Mouse (Mus musculus) left cerebral cortex, adult 11 months (tissue): ENCODE data around the gene Cd59a.
"Not testable (repeated sequence)": the region's sequence is repeated elsewhere in the genome, so short reads cannot be mapped to it uniquely, and the experiment has no call there.

ENCODE experiments used
- DNase-seq: peaks from one replicate; pipeline ENCODE4 v3.0.0; 2022; ENCODE audit warnings: low spot score

Cd59a gene

DNA sequence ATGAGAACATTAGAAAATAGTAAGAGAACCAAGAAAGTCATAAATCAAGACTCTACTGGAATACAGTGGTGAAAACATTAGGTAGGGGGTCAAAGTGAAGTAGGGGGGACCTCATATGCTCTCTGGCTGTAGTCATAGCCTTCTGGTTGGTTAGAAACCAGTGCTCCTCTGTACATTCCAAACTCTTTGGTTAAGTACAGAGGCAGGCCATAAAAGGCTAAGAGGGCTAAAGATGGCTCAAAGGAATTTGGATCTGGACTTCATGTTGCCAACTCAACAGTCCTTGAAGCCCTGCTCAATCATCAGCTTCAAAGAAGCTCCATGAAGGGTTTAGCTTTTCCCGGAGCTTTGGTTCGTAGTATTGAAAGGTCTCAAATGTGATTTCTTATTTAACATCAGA lies 13.4 kb downstream of the Cd59a start:
- DNase-seq: not testable (repeated sequence)

DNA sequence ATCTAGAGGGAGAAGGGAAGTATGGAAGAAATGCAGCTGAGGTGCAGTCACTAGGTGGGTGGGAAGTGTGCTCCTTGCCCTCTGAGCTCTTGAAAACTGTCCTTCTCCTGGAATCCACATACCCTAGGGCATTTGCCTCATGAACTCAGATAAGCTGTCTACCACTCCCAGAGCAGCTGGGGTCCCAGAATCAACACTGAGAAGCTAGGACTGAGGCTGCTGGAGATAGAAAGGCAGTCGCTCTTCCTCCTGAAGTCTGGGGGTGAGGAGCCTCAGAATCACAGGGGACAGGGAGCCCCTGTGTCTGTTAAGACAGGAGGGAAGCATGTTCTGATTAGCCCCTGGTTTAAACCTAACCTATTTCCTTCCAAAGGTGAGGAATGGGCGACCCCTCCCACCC lies 13.9 kb downstream of the Cd59a start:
- no peak for DNase-seq

DNA sequence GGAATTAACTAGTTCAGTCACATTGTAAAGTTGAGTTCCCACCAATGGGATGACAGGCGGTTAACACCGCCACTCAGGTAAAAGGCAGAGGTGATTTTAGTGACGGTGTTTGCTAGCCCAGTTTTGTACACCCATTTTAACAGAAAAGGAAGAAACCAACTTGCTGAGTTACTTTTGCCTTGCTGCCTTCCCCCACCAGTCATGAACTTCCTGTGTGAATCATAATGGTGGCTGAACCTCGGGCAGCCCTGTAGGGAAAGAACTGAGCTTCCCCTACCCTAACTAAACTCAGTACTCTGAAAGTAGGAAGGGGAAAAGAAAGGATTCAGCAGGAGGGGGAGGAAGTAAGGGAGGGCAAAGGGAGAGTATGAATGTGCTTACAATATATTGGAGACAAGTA lies 14.4 kb downstream of the Cd59a start:
- DNase-seq: no peak

DNA sequence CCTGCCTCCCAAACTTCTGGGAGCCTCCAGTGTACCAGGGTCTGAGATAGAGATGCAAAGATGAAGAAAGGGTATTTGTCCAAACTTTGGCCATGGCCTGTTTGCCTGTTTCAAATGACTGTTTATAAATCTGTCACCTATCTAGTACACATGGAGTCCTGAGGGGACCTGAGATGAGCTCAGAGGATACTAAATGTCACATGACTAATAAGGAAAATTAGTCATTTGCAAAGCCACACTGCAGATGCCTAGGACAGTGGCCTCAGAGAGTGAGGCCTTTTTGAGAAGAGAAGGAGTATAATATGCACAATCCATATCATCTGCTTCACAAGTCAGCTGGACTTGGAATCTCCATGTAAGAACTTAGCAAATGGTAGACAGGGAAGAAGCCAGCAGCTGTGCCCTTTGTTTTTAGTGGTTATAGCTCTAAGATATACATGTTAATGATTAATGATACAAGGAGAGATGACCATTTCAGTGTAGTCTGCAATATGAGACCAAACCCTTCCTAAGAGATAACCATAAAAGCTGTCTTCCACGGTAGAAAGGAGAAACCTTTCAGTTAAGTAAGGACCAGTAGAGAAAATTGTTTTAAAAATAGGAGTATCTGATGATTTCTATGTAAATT lies 15.7 kb downstream of the Cd59a start:
- not testable (repeated sequence) for DNase-seq

DNA sequence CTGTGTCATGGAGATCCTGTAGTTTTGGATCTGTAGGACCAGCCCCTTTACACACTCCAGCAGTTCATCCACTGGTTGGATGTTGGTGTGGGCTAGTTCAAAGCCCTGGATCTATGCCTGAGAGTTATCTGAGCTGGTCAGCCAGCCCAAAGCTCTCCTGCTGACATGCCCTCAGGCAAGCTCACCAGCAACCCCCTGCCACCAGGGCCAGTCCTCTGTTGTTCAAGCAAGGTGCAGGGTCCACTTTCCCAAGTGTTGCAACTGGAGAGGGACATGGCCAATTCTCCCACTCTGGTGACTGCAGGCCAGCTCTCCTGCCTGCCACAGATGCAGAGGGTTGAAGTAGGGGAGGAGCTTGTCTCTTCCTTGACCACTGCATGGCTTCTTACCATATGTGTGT lies 18.0 kb downstream of the Cd59a start:
- DNase-seq: not testable (repeated sequence)

DNA sequence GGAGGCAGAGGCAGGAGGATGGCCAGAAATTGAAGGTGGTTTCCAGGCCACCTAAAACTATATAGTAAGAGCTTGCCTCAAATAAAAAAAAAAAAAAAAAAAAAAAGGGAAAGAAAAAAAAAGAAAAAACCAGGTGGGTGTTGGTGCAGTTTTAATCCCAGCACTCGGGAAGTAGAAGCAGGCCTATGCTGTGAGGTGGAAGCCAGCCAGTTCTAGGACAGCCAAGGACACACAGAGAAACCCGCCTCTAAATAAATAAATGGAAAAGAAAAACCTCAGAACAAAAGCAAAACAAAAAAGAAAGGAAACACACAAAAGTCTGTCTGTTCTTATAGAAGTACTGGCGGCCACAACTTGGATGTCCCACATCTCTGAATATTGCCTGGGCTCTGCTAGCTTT lies 19.3 kb downstream of the Cd59a start:
- DNase-seq: no peak

DNA sequence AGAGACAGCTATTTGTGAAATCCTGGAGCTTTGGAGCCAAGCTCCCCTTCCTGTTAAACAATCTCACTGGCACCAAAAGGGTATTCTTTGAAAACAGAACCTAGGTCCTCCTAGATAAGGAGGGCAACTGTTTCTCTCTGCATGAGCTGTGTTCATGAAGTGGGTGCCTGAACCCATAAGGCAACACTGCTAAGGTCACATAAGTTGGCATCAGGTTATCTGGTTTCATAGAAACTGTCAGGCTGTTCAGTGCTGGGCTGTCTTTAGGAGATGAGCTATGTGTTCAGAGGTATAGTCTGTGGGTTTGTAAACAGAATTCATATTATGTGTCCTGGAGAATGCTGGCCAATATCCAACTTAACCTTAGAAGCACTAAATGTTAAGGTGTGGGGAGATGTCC lies 21.6 kb downstream of the Cd59a start:
- DNase-seq: not testable (repeated sequence)

DNA sequence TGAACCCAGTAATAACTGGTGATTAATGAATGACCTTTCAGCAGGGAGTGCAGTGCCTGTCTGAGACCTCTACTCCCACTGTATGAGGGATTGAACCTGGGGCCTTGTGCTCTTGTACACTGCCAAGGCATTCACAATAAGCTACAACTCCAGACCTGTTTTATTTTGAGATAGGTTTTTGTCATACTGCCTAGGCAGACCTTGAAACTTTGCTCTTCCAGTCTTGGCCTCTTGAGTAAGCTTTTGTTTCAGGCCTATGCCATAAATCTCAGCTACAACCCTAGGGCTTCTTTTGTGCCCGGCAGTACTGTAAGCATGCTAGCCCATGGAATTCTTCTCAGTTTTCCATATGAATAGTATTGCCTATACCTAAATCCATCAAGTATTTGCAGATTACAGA lies 23.5 kb downstream of the Cd59a start:
- DNase-seq: no peak

DNA sequence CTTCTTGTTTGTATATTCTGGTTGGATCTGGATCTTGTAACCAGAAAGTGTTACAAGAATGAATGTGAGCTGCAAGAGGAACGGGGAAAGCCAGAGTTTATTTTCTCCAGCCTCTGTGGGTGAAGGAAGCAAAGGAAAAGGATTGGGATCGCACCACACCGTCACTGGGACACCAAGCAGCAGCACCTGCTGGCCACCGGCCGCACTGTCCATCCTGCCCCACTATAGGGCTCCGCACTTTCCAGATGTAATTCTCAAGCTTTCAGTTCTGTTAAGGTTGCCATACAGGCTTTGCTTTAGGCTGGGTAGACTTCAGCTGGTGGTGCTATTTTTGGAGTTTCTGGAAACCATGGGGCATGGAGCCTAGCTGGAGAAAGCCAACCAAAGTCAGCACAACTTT lies 24.7 kb downstream of the Cd59a start:
- DNase-seq: no peak

DNA sequence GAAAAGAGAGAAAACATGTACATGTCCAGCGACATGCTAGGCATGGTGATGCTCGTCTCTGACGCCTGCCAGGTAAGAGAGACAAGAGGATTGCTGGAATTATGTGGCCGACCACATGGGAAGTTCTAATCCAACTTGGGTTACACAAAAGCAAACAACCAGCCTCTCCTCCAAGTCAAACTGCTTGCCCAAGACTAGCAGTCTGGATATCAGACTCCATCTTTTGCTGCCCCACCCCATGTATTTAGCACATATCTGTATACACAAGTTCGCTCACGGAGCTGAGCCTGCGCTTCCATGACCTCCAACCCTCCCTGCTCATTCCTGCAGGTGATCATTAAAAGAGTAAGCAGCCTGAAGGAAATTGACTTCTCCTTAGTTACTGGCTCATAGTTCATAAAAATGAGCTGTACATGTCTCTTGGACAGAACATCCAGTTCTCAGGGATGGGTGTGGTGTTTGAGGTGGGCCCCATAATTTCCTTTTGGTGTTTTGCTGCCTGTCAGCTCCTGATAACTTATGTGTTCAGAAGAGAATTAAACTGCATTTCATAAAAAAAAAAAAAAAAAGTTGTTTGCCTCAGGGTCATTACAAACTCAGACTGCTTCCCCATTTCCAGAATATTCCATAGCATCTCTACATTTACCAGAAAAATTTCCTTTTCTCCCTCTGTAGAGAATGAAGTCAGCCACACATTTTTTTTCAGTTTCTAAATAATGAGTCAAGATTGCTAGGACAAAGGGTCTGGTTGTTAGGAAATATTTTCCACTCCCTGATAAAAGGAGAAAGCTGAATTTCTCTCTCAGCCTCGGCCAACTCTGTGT lies 26.3 kb downstream of the Cd59a start:
- no peak for DNase-seq

DNA sequence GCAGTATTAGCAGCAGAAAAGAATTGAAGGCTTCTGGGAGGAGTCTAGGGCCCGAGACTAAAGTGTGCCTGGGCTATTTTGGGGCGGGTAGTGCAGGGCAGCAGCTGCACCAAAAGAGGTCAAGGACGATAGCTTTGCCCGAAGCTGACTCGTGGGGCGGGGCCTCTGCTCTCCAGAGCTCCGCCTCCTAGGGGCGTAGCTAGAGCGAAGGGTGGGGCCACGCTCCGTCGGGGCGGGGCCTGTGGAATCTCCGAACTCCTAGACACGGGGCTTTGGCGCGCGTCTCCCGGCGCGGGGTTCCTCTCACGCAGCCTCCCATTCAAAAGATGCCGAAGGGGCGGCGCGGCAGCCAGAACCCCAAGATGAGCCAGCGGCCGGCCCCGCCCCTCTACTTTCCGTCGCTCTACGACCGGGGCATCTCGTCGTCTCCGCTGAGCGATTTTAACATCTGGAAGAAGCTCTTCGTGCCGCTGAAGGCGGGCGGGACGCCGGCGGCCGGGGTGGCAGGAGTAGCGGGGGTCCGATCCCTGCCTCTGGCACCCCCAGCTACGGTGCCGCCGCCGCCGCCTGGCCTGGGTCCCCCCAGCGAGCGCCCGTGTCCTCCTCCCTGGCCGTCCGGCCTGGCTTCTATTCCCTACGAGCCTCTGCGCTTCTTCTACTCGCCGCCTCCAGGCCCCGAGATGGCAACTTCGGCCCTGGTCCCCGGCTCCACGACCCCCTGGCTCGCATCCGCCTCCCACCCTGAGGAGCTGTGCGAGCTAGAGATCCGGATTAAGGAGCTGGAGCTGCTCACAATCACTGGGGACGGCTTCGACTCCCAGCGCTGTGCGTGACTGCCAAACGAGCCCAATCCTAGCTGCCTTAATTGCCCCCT lies 27.1 kb downstream of the Cd59a start, which contains the start of gene A930018P22Rik:
Gene A930018P22Rik, plus strand, starts transcription at position 265 of the 874 bp plus-strand sequence.
- peak; percentile 84 for DNase-seq

DNA sequence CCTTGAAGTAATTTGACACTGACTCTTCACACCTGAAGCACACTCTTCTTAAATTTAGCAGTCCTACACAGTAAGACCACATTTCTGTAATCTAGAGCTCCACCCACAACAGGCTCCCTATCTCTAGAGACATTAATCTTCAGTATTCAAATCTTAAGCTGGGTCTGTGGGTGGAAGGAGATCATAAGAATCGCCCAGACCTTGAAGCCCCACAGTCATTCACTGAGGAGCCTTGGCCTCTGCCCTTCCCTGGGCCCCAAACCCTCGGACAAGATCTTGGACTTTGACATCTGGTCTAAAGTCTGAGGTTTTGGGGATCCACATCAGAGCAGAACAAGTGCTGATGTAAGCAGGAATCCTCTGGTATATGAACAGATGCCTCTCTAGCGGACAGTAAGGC lies 27.9 kb downstream of the Cd59a start:
- DNase-seq: no peak

DNA sequence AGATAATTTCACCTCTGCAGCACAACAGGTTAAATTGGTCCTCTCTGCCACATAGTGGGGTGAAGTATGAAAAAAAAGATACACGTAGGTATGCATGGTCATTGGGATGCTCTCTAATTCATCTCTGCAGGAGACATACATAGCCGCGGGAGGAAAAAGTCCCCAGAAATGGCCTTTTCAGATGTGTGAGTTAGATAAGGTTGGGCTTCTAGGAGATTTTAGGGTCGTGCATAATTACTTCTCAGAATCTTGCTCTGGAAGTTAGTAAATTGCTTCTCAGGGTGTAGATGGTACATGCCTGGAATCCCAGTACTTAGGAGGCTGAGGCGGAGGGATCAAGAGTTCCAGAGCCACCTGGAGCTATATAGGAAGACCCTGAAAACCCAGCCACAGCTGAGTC lies 28.5 kb downstream of the Cd59a start:
- no peak for DNase-seq

DNA sequence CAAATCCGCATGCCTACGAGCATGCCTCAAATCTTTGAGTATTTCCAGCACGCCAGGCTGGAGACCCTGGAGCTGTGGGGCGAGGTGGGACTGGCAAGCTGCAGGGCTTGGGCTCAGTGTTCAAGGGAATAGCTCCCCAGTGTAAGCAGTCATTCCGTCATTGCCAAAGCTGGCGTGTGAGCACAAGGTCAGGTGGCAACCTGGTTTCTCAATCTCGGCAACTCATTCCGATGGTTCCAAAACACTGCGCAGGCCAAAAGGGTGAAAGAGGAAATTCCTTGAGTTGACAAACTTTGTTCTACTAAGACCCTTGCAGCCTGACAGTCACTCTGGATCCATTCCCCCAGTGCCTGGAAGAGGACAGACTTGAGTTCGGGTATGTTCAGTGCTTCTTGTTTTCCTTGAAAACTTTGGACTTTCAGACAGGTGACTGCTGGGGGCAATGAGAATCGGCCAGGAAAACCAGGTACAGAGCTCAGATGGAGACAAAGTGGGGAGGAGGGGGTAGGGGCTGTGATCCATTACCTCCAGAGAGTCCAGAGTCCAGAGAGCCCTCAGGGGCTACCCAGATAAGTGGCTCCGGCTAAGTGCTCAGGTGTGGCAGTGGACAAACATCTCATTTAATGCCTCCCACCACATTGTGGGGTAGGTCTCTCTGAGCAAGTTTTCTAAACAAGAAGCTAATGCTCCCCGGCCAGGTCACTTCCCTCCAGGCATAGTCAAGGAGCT lies 33.4 kb downstream of the Cd59a start:
- no peak for DNase-seq

DNA sequence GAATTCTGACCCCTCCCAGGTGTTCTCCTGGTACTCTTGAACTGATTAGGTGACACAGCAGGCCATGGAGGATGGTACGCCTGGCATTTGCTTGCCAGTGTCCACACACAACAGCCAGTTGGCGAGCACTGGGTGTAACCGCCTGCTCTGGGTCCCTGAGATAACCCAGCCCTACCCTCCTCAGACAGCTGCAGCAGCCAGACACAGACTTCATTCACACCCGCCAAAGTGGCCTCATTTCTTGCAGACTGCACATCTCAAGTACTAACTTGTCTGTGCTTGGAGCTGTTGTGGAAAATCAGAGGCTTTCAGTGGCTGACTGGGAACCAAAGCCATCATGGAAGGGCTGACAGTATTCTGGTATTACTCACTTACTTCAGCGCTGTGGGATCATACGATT lies 34.6 kb downstream of the Cd59a start:
- no peak for DNase-seq

DNA sequence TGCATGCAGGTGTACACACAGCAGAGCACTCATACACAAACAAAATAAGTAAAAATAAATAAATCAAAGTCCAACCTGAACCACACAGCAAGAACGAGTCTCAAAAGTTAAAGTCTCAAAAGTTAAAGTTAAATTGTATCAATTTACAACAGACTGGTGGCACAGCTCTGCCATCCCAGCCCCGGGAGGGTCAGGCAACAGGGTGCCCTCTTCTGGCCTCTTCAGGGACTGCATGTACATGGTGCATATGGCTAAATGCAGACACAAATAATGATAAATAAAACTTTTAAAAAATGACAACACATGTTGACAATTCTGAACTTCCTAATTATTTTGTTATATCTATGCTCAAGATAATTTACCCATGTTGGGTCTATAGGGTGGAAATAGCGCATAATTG lies 35.4 kb downstream of the Cd59a start:
- DNase-seq: no peak

DNA sequence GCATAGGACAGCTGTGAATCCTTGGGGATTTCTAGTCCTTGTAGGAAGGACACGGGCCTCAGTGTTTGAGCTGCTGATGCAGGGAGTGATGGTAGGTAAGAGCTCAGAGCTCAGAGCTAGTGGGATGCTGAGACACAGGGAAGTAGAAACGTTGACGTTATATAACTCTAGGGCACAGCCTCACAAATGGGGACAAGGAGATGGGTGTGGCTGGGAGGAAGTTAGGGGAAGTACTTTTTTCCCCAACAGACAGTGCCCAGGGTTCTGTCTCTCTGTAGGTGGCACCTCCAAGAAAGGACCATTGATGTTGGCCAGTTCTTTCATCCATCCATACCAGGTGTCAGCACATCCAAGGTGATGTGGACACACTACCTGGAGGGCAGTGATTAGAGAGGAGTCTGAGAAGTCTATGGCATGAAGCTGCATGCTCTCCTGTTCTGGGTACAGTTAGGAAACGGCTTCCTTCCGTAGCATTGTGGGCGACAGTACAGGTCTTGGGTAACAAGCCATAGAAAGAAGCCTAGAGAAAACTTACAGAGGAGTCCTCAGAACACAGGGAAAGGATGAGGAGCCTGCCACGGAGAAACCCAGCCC lies 36.8 kb downstream of the Cd59a start:
- DNase-seq: no peak

DNA sequence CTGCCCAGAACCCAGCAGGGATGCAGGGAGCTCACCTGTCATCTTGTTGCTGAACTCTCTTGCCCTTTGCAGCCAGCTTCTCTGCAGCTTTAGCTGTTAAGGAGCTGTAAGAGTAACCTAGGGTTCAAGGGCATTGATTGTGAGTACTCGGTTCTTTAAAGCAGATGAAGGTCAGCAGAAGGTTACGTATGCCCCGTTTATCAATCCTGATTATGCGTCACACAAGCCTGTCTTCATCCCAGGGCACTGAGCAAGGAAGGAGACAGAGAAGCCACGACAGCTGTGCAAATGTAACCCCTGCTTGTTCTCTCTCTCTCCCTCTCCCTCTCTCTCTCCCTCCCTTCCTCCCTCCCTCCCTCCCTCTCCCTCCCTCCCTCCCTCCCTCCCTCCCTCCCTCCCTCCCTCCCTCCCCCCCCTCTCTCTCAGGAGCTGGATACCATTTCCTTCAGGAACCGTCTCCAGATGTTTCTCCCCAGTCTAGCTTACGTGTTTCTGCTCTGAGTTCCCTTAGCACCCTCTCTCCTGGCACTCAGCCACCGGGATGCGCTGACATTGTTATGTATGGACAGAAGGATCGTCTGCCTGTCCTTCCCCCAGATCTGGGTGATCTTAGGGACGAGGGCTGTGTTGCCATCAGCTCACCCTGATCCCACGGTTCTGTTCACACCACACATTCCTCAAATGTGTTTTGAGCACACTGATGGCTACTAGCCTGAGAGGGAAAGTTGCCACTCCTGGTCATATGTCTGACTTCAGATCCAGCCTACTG lies 37.6 kb downstream of the Cd59a start:
- DNase-seq: no peak

DNA sequence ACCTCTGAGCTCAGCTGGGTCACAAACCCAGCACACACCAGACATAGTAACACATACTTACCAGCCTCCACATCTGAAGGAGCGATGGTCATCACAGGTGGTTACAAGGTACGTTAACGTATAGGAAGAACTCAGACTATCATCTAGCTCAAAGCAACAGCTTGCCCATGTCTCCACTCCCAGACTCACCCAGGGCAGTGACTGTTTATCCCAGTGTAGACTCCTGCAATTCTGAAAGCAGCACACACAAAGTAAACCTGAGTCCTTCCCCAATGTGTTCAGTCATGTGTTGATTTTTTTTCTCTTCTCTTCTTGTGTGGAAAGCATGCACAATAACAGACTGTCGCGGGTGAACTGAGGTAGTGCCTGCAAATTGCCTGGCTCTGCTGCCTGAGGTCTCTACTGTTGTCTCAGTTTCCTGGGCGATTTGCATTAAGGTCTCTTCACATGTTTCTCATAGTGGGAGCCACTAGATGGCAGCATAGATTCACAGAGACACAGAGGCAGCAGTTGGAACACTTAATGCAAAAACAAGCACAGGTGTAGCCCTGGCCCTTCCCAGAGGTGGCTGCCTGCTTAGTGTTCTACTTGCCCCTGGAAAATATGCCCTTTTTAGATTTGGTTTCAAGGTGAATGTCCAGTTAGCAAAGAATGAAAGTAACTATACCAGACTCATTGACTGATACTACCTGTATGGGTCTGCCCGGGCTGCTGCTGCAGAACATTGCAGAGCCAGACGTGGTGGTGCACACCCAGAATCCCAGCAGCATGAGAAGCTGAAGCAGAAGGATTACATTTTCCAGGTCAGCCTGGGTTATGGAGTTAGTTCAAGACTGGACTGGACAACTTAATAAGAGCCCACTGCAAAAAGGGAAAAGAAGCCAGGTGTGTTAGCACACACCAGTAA lies 38.8 kb downstream of the Cd59a start:
- peak; percentile 49 for DNase-seq

DNA sequence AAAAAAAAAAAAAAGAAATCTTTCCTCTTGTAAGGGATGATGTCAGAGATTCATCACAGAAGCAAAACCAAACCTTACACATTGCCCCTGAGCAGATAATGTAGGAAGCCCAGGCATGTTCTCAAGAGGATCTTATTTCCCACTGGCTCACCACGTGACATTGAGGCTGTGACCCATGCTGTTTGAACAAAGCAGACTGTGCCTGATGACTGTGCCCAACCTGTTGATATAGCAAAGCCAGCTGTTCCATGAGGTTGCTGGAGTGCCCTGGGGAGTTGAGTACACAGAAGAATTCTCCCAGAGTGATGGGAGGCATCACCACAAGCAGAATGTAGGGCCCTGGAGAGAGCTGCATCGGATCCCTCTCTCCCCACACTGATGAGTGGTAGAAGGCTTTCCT lies 40.3 kb downstream of the Cd59a start:
- DNase-seq: no peak
